Mouse (Mus musculus) NIH3T3 (cell line): Measurements from ENCODE around the gene Ppargc1a.
A peak's percentile ranks its signal among the peaks of the same experiment; 100 is the strongest.

Source experiments
- DNase-seq: peaks from one replicate; pipeline ENCODE4 v3.0.0-alpha.2; 2012; ENCODE audit warnings: low read depth

Gene Ppargc1a

GRCm38 (mm10) chr5:51552483-51553091, 14.9 kb downstream of the Ppargc1a start:
- DNase-seq, result peak; percentile 57

- DNase-seq, result no peak
Measured at GRCm38 (mm10) chr5:51551852-51552482, 15.6 kb downstream of the Ppargc1a start.

- DNase-seq, result no peak
Measured at GRCm38 (mm10) chr5:51547442-51548035, 20.0 kb downstream of the Ppargc1a start.

- DNase-seq, result no peak
Measured at GRCm38 (mm10) chr5:51546817-51547216, 20.7 kb downstream of the Ppargc1a start.

- peak; percentile 75 for DNase-seq
Measured at GRCm38 (mm10) chr5:51545133-51546049, 22.1 kb downstream of the Ppargc1a start.

- DNase-seq, result no peak
Measured at GRCm38 (mm10) chr5:51544141-51544735, 23.3 kb downstream of the Ppargc1a start.

- DNase-seq, result no peak
Measured at GRCm38 (mm10) chr5:51541557-51541956, 26.0 kb downstream of the Ppargc1a start.

GRCm38 (mm10) chr5:51540816-51541215, 26.7 kb downstream of the Ppargc1a start:
- DNase-seq, result no peak

GRCm38 (mm10) chr5:51539563-51539962, 28.0 kb downstream of the Ppargc1a start:
- DNase-seq, result no peak

- DNase-seq, result no peak
Measured at GRCm38 (mm10) chr5:51538319-51538718, 29.2 kb downstream of the Ppargc1a start.

GRCm38 (mm10) chr5:51537646-51538030, 29.9 kb downstream of the Ppargc1a start:
- DNase-seq, result no peak

GRCm38 (mm10) chr5:51537009-51537645, 30.4 kb downstream of the Ppargc1a start:
- no peak for DNase-seq

- DNase-seq, result no peak
Measured at GRCm38 (mm10) chr5:51534456-51534855, 33.1 kb downstream of the Ppargc1a start.

- no peak for DNase-seq
Measured at GRCm38 (mm10) chr5:51531286-51531685, 36.2 kb downstream of the Ppargc1a start.

- no peak for DNase-seq
Measured at GRCm38 (mm10) chr5:51529444-51529843, 38.1 kb downstream of the Ppargc1a start.

- DNase-seq, result no peak
Measured at GRCm38 (mm10) chr5:51528165-51528498, 39.4 kb downstream of the Ppargc1a start.

- no peak for DNase-seq
Measured at GRCm38 (mm10) chr5:51527498-51528164, 39.9 kb downstream of the Ppargc1a start.

GRCm38 (mm10) chr5:51525858-51526257, 41.7 kb downstream of the Ppargc1a start:
- DNase-seq, result no peak

GRCm38 (mm10) chr5:51520807-51521206, 46.7 kb downstream of the Ppargc1a start:
- no peak for DNase-seq

- no peak for DNase-seq
Measured at GRCm38 (mm10) chr5:51517440-51518187, 49.9 kb downstream of the Ppargc1a start.
